Mouse (Mus musculus): ENCODE data around the gene Gm45717. TPM values are rescaled to one million over a fixed set of nuclear protein-coding genes. Genes with fewer than 3 reads are reported as not detected.

Gm45717 gene
- polyA plus RNA-seq, 1 experiment from 2014 or later: 0.38 TPM

GRCm38 (mm10) chr7:140953133-140953532 lies 2.6 kb downstream of the Gm45717 start:
- H3K9me3 ChIP-seq (ENCODE audit: control insufficient read depth): no peaks in the 10 kb centered on the region
- ATAC-seq: no peak
- no peak overlapping the region for H3K4me3 ChIP-seq (ENCODE audit: low read depth, low read length)
- no peak for TF ChIP-seq CTCF (IDR thresholded peaks at IDR 0.05; ENCODE audit: low read depth)
- no peak overlapping the region; the same call in 1 of the 2 replicates for H3K27ac ChIP-seq (ENCODE audit: low read depth, low read length)
- peak overlapping the region; percentile 11; the same call in 1 of the 2 replicates for H3K9ac ChIP-seq (ENCODE audit: low read depth, low read length)
- peaks cover 11% of the 10 kb centered on the region; the same call in 1 of the 2 replicates for H3K4me1 ChIP-seq (replicated peaks; ENCODE audit: control insufficient read depth, insufficient read depth, low read length)
- H3K4me2 ChIP-seq (replicated peaks; ENCODE audit: low read depth): peak overlapping the region; percentile 74; the same call in 1 of the 2 replicates
- no peaks in the 10 kb centered on the region for H3K27me3 ChIP-seq (replicated peaks; ENCODE audit: control insufficient read depth, insufficient read depth, low read length)
- 67% methylated on average over 11 of the region's 11 CpGs for WGBS
- peaks cover 23% of the 10 kb centered on the region for H3K36me3 ChIP-seq (ENCODE audit: control insufficient read depth, insufficient read depth)

GRCm38 (mm10) chr7:140952441-140952840 lies 3.3 kb downstream of the Gm45717 start:
- peaks cover 11% of the 10 kb centered on the region; the same call in 1 of the 2 replicates for H3K4me1 ChIP-seq (replicated peaks; ENCODE audit: control insufficient read depth, insufficient read depth, low read length)
- no peak overlapping the region for H3K4me3 ChIP-seq (ENCODE audit: low read depth, low read length)
- H3K27ac ChIP-seq (ENCODE audit: low read depth, low read length): no peak overlapping the region
- no peak for TF ChIP-seq CTCF (IDR thresholded peaks at IDR 0.05; ENCODE audit: low read depth)
- no peaks in the 10 kb centered on the region for H3K27me3 ChIP-seq (replicated peaks; ENCODE audit: control insufficient read depth, insufficient read depth, low read length)
- 74% methylated on average over 7 of the region's 7 CpGs for WGBS
- no peak for ATAC-seq
- H3K36me3 ChIP-seq (ENCODE audit: control insufficient read depth, insufficient read depth): peaks cover 29% of the 10 kb centered on the region
- H3K4me2 ChIP-seq (replicated peaks; ENCODE audit: low read depth): 0 out of 2 replicates have a peak overlapping the region, but pooled peaks have one; percentile 13
- H3K9me3 ChIP-seq (ENCODE audit: control insufficient read depth): no peaks in the 10 kb centered on the region
- H3K9ac ChIP-seq (ENCODE audit: low read depth, low read length): peak overlapping the region; percentile 11; the same call in 1 of the 2 replicates

DNA sequence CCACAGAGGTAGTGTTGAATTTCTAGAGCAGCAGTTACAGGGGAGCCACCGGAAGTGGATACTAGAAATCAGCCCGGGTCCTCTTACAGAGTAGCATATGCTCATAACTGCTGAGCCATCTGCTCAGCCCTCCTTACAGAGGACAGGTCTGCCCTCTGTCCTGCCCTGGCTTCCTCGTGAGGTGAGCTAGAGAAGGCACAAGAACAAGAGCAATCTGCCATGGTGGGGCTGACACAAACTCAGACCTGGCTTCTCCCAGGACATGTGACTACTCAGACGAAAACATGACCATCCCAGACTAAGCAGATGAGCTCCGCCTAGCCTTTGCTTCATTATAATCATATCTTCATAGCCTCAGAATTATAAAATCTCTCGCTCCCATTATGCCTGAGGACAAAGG lies 4.0 kb downstream of the Gm45717 start:
- Histone ChIP-seq H3K27ac (ENCODE audit: low read depth, low read length) (no peak overlapping the region), H3K9ac (ENCODE audit: low read depth, low read length) (no peak overlapping the region), H3K9me3 (ENCODE audit: control insufficient read depth) (no peaks in the 10 kb centered on the region), H3K27me3 (replicated peaks; ENCODE audit: control insufficient read depth, insufficient read depth, low read length) (no peaks in the 10 kb centered on the region), H3K4me3 (ENCODE audit: low read depth, low read length) (no peak overlapping the region), H3K4me1 (replicated peaks; ENCODE audit: control insufficient read depth, insufficient read depth, low read length) (peaks cover 11% of the 10 kb centered on the region; the same call in 1 of the 2 replicates), H3K36me3 (ENCODE audit: control insufficient read depth, insufficient read depth) (peaks cover 36% of the 10 kb centered on the region), H3K4me2 (replicated peaks; ENCODE audit: low read depth) (no peak overlapping the region)
- no peak for ATAC-seq
- 54% methylated on average over 6 of the region's 6 CpGs for WGBS
- TF ChIP-seq CTCF (IDR thresholded peaks at IDR 0.05; ENCODE audit: low read depth): no peak

GRCm38 (mm10) chr7:140951051-140951450 lies 4.7 kb downstream of the Gm45717 start:
- Histone ChIP-seq H3K9me3 (ENCODE audit: control insufficient read depth) (no peaks in the 10 kb centered on the region), H3K27ac (ENCODE audit: low read depth, low read length) (no peak overlapping the region), H3K9ac (ENCODE audit: low read depth, low read length) (no peak overlapping the region), H3K4me2 (replicated peaks; ENCODE audit: low read depth) (no peak overlapping the region; the same call in 1 of the 2 replicates), H3K4me1 (replicated peaks; ENCODE audit: control insufficient read depth, insufficient read depth, low read length) (peaks cover 11% of the 10 kb centered on the region; the same call in 1 of the 2 replicates), H3K36me3 (ENCODE audit: control insufficient read depth, insufficient read depth) (peaks cover 43% of the 10 kb centered on the region), H3K4me3 (ENCODE audit: low read depth, low read length) (no peak overlapping the region), H3K27me3 (replicated peaks; ENCODE audit: control insufficient read depth, insufficient read depth, low read length) (no peaks in the 10 kb centered on the region)
- WGBS: 35% methylated on average over 8 of the region's 8 CpGs
- TF ChIP-seq CTCF (IDR thresholded peaks at IDR 0.05; ENCODE audit: low read depth): no peak
- ATAC-seq: no peak

- no peaks in the 10 kb centered on the region for H3K27me3 ChIP-seq (replicated peaks; ENCODE audit: control insufficient read depth, insufficient read depth, low read length)
- TF ChIP-seq CTCF (IDR thresholded peaks at IDR 0.05; ENCODE audit: low read depth): no peak
- no peak within 1 kb of the TSS for H3K4me3 ChIP-seq (ENCODE audit: low read depth, low read length)
- no peak within 1 kb of the TSS for H3K27ac ChIP-seq (ENCODE audit: low read depth, low read length)
- H3K9me3 ChIP-seq (ENCODE audit: control insufficient read depth): no peaks in the 10 kb centered on the region
- H3K36me3 ChIP-seq (ENCODE audit: control insufficient read depth, insufficient read depth): peaks cover 54% of the 10 kb centered on the region
- H3K4me2 ChIP-seq (replicated peaks; ENCODE audit: low read depth): no peak within 1 kb of the TSS; the same call in 1 of the 2 replicates
- WGBS: 79% methylated on average over 16 of the region's 16 CpGs
- no peak for ATAC-seq
- peaks cover 11% of the 10 kb centered on the region; the same call in 1 of the 2 replicates for H3K4me1 ChIP-seq (replicated peaks; ENCODE audit: control insufficient read depth, insufficient read depth, low read length)
- H3K9ac ChIP-seq (ENCODE audit: low read depth, low read length): no peak within 1 kb of the TSS; the same call in 1 of the 2 replicates
These were observed 5.8 kb downstream of the Gm45717 start, which contains the start of gene Ifitm5 for GRCm38 (mm10) chr7:140949824-140950530. Ifitm5 (minus strand) TSS chr7:140950291.

DNA sequence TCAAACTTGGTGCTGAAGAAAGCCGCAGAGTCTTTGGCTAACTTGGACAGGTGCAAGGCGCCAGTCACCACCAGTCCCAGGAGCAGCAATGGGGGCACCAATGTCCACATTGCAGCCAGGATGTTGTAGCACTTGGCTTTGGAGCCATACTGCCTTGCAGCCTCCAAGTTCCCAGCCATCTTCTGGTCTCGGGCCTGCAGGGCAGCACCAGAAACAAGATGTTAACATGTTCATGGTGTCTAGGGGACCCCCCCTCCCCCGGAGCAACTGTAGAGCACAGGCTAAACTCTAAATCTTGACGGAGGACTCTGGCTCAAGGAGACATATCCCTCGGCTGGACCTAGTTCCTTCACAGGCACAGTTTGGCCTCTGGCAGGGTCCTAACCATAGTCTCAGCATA lies 6.5 kb downstream of the Gm45717 start:
- H3K9me3 ChIP-seq (ENCODE audit: control insufficient read depth): no peaks in the 10 kb centered on the region
- H3K4me2 ChIP-seq (replicated peaks; ENCODE audit: low read depth): no peak overlapping the region
- H3K27me3 ChIP-seq (replicated peaks; ENCODE audit: control insufficient read depth, insufficient read depth, low read length): no peaks in the 10 kb centered on the region
- no peak for TF ChIP-seq CTCF (IDR thresholded peaks at IDR 0.05; ENCODE audit: low read depth)
- no peak for ATAC-seq
- peaks cover 11% of the 10 kb centered on the region; the same call in 1 of the 2 replicates for H3K4me1 ChIP-seq (replicated peaks; ENCODE audit: control insufficient read depth, insufficient read depth, low read length)
- no peak overlapping the region for H3K9ac ChIP-seq (ENCODE audit: low read depth, low read length)
- H3K4me3 ChIP-seq (ENCODE audit: low read depth, low read length): no peak overlapping the region
- WGBS: 84% methylated on average over 6 of the region's 6 CpGs
- H3K36me3 ChIP-seq (ENCODE audit: control insufficient read depth, insufficient read depth): peaks cover 58% of the 10 kb centered on the region
- no peak overlapping the region for H3K27ac ChIP-seq (ENCODE audit: low read depth, low read length)

Data from intestine, postnatal 0 days (tissue).